8 mouse cellular contexts compared by ENCODE assay signal in genomic region chr8:121947047-121947752, GRCm38 (mm10). TPM values are rescaled to one million over a fixed set of nuclear protein-coding genes. Genes with fewer than 3 reads are reported as not detected.
A peak's percentile ranks its signal among the peaks of the same experiment; 100 is the strongest.
DNase-seq lines count a peak whose midpoint lies in the region; ATAC-seq and TF ChIP-seq lines count a peak whose summit lies in the region.

No protein-coding gene starts in this region.

- H3K4me3 ChIP-seq in kidney, embryonic 15.5 days (replicated peaks): peak overlapping the region; percentile 43
- H3K4me3 ChIP-seq in cortical plate, adult 2 months (ENCODE audit: insufficient read depth, low read length): 0 out of 2 replicates have a peak overlapping the region, but pooled peaks have one; percentile 6
- H3K4me3 ChIP-seq in hindbrain, embryonic 13.5 days: peak overlapping the region; percentile 36
- peak overlapping the region; percentile 30 for H3K4me3 ChIP-seq in midbrain, embryonic 15.5 days

- DNase-seq in kidney, adult 11 months: no peak
- DNase-seq in MN1 (ENCODE audit: low spot score): no peak
- DNase-seq in urinary bladder, postnatal 14 days (ENCODE audit: low spot score): no peak
- DNase-seq in testis, postnatal 14 days (ENCODE audit: low spot score): no peak

- H3K27ac ChIP-seq in kidney, embryonic 15.5 days: peak overlapping the region; percentile 95
- H3K27ac ChIP-seq in cortical plate, adult 2 months (ENCODE audit: insufficient read depth, low read length): no peak overlapping the region
- peak overlapping the region; percentile 78 for H3K27ac ChIP-seq in hindbrain, embryonic 13.5 days
- peak overlapping the region; percentile 51 for H3K27ac ChIP-seq in midbrain, embryonic 15.5 days

- peaks cover 39% of the 10 kb centered on the region for H3K4me1 ChIP-seq in kidney, embryonic 15.5 days
- H3K4me1 ChIP-seq in cortical plate, adult 2 months (ENCODE audit: control insufficient read depth, insufficient read depth, low read length): no peaks in the 10 kb centered on the region
- H3K4me1 ChIP-seq in hindbrain, embryonic 13.5 days (replicated peaks): peaks cover 36% of the 10 kb centered on the region
- peaks cover 37% of the 10 kb centered on the region for H3K4me1 ChIP-seq in midbrain, embryonic 15.5 days

- no peaks in the 10 kb centered on the region for H3K9me3 ChIP-seq in kidney, embryonic 15.5 days (replicated peaks)
- no peaks in the 10 kb centered on the region for H3K9me3 ChIP-seq in hindbrain, embryonic 13.5 days
- no peaks in the 10 kb centered on the region for H3K9me3 ChIP-seq in midbrain, embryonic 15.5 days

- H3K4me2 ChIP-seq in kidney, embryonic 15.5 days: peak overlapping the region; percentile 75
- H3K4me2 ChIP-seq in hindbrain, embryonic 13.5 days: peak overlapping the region; percentile 64
- peak overlapping the region; percentile 61 for H3K4me2 ChIP-seq in midbrain, embryonic 15.5 days

- 34% methylated on average over 19 of the region's 19 CpGs for WGBS in kidney, embryonic 15.5 days
- 26% methylated on average over 19 of the region's 19 CpGs for WGBS in hindbrain, embryonic 13.5 days
- 25% methylated on average over 19 of the region's 19 CpGs for WGBS in midbrain, embryonic 15.5 days

- H3K36me3 ChIP-seq in kidney, embryonic 15.5 days: no peaks in the 10 kb centered on the region
- H3K36me3 ChIP-seq in hindbrain, embryonic 13.5 days: no peaks in the 10 kb centered on the region
- no peaks in the 10 kb centered on the region for H3K36me3 ChIP-seq in midbrain, embryonic 15.5 days (replicated peaks)

- peak overlapping the region; percentile 39 for H3K9ac ChIP-seq in kidney, embryonic 15.5 days
- 0 out of 2 replicates have a peak overlapping the region, but pooled peaks have one; percentile 24 for H3K9ac ChIP-seq in hindbrain, embryonic 13.5 days
- H3K9ac ChIP-seq in midbrain, embryonic 15.5 days: no peak overlapping the region

- no peak for TF ChIP-seq CTCF in cortical plate, adult 2 months (IDR thresholded peaks at IDR 0.05; ENCODE audit: extremely low read depth, insufficient read depth, low read length)

- ATAC-seq in kidney, embryonic 15.5 days (replicated peaks; ENCODE audit: low FRiP score): no peak
- no peak for ATAC-seq in hindbrain, embryonic 13.5 days (ENCODE audit: low FRiP score)
- no peak for ATAC-seq in midbrain, embryonic 15.5 days (replicated peaks)

- no peaks in the 10 kb centered on the region for H3K27me3 ChIP-seq in kidney, embryonic 15.5 days
- H3K27me3 ChIP-seq in hindbrain, embryonic 13.5 days: no peaks in the 10 kb centered on the region
- H3K27me3 ChIP-seq in midbrain, embryonic 15.5 days (replicated peaks): no peaks in the 10 kb centered on the region

- no peak for TF ChIP-seq POLR2A in cortical plate, adult 2 months (IDR thresholded peaks at IDR 0.05; ENCODE audit: extremely low read depth, insufficient read depth, low read length)

RNA-seq across cellular contexts. Expression of gene Banp, which starts 2.4 kb away (rescaled TPM):
- 41.2 and 43.3 TPM in 2 replicates for polyA plus RNA-seq in kidney, embryonic 15.5 days (2015; fragmentation: Nextera tagmentation; extraction: Ambion mirVana)
- polyA plus RNA-seq in cortical plate, adult 2 months (2012; rRNA removed): 68.4 and 76.1 TPM in 2 replicates
- 50.3 and 59.0 TPM in 2 replicates for polyA plus RNA-seq in hindbrain, embryonic 13.5 days (2015; fragmentation: Nextera tagmentation; extraction: Ambion mirVana)
- polyA plus RNA-seq in midbrain, embryonic 15.5 days (2015; fragmentation: Nextera tagmentation; extraction: Ambion mirVana): 54.6 and 61.9 TPM in 2 replicates

RNA-seq across cellular contexts. Expression of gene Car5a, which starts 2.5 kb away (rescaled TPM):
- polyA plus RNA-seq in kidney, embryonic 15.5 days (2015; fragmentation: Nextera tagmentation; extraction: Ambion mirVana): 0.40 TPM in 1 of 2 replicates, not detected in the other
- polyA plus RNA-seq in cortical plate, adult 2 months (2012; rRNA removed): 0.29 and 0.42 TPM in 2 replicates
- polyA plus RNA-seq in hindbrain, embryonic 13.5 days (2015; fragmentation: Nextera tagmentation; extraction: Ambion mirVana): 0.19 and 0.43 TPM in 2 replicates
- polyA plus RNA-seq in midbrain, embryonic 15.5 days (2015; fragmentation: Nextera tagmentation; extraction: Ambion mirVana): 0.36 and 0.41 TPM in 2 replicates

RNA-seq across cellular contexts. Expression of gene Slc7a5, which starts 39.7 kb away (rescaled TPM):
- polyA plus RNA-seq in kidney, embryonic 15.5 days (2015; fragmentation: Nextera tagmentation; extraction: Ambion mirVana): 16.7 and 19.3 TPM in 2 replicates
- polyA plus RNA-seq in cortical plate, adult 2 months (2012; rRNA removed): 74.1 and 75.6 TPM in 2 replicates
- 37.9 and 39.7 TPM in 2 replicates for polyA plus RNA-seq in hindbrain, embryonic 13.5 days (2015; fragmentation: Nextera tagmentation; extraction: Ambion mirVana)
- polyA plus RNA-seq in midbrain, embryonic 15.5 days (2015; fragmentation: Nextera tagmentation; extraction: Ambion mirVana): 55.5 and 58.3 TPM in 2 replicates
